Mouse (Mus musculus) common myeloid progenitor, adult 5-6 weeks (primary cell): ENCODE results near the gene Slc30a1. TPM values are rescaled to one million over a fixed set of nuclear protein-coding genes. Genes with fewer than 3 reads are reported as not detected.

Experiments used
- ATAC-seq: replicated peaks from 2 replicates; pipeline ENCODE4 v1.8.0; 2016; ENCODE audit warnings: low read depth, mild to moderate bottlenecking, moderate TSS enrichment, inconsistent platforms; ENCODE audit not compliant: poor library complexity, severe bottlenecking
- total RNA-seq: library from RNA; stranded (forward); fragments of 200-1000, 187-1606 nt; gene quantifications from 2 replicates; pipeline ENCODE4 v1.2.3, GENCODE M21; 2017

The Slc30a1 gene
- total RNA-seq, 1 experiment from 2014 or later = 6.7 TPM

- ATAC-seq = peak; percentile 85
Measured at GRCm38 (mm10) chr1:191894386-191894785, 12.2 kb upstream of the Slc30a1 start.

DNA sequence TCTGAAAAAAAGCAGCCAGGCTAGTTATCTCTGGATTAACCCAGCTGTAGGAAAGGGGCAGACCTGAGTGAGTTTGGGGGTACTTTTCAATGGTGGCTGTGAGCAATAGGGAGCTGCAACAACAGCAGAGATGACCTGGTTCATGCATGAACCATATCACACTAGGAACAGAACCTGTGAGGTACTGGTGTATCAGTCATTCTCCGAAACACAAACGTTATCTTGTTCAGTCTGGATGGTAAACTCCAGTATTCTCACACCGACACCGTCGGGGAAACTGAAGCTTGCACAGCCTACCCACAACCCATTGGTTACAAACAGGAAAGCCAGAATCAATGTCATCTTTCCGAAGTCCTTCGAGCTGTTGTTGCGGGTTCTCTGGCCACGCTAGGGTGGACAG is 11.7 kb upstream of the Slc30a1 start:
- no peak for ATAC-seq

- peak; percentile 20; the same call in 1 of the 2 replicates for ATAC-seq
Measured at GRCm38 (mm10) chr1:191896806-191897552, 9.6 kb upstream of the Slc30a1 start.

GRCm38 (mm10) chr1:191905637-191906533 is 682 bp upstream of the Slc30a1 start:
- ATAC-seq = peak; percentile 59

- peak; percentile 13; the same call in 1 of the 2 replicates for ATAC-seq
Measured at GRCm38 (mm10) chr1:191907431-191907810, 854 bp downstream of the Slc30a1 start.

GRCm38 (mm10) chr1:191908906-191909305 is 2.3 kb downstream of the Slc30a1 start:
- ATAC-seq = no peak

DNA sequence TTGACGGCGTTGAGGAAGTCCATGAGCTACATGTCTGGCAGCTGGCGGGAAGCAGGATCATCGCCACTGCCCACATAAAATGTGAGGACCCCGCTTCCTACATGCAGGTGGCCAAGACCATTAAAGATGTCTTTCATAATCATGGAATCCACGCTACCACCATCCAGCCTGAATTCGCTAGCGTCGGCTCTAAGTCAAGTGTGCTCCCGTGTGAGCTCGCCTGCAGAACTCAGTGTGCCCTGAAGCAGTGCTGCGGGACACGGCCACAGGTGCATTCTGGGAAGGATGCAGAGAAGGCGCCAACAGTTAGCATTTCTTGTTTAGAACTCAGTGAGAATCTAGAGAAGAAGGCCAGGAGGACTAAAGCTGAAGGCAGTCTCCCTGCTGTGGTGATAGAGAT is 2.7 kb downstream of the Slc30a1 start:
- ATAC-seq = no peak

GRCm38 (mm10) chr1:191910646-191911045 is 4.1 kb downstream of the Slc30a1 start:
- ATAC-seq = no peak

GRCm38 (mm10) chr1:191911067-191911668 is 4.6 kb downstream of the Slc30a1 start:
- no peak for ATAC-seq

GRCm38 (mm10) chr1:191914647-191915046 is 8.1 kb downstream of the Slc30a1 start:
- no peak for ATAC-seq

GRCm38 (mm10) chr1:191915586-191915985 is 9.0 kb downstream of the Slc30a1 start:
- no peak for ATAC-seq

GRCm38 (mm10) chr1:191916876-191917275 is 10.3 kb downstream of the Slc30a1 start:
- peak; percentile 78; the same call in 1 of the 2 replicates for ATAC-seq

DNA sequence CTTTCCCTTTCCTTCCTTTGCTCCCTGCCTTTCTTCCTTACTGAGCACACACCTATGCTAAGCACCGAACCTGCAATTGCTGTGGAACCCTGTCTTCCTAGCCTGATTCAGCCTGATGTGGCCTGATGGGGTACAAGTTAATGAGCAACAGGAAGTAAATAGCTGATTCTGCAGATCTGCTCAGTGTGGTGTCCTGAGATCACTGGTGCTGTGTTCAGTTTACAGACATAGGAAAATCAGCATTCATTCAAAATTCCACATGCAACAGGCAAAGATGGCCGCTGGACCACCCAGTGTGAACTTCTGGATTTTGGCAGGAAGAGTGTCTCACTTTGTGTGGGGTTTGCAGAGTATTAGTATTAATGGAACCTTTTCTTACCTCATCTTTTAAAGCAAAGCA is 12.8 kb downstream of the Slc30a1 start:
- ATAC-seq = no peak

DNA sequence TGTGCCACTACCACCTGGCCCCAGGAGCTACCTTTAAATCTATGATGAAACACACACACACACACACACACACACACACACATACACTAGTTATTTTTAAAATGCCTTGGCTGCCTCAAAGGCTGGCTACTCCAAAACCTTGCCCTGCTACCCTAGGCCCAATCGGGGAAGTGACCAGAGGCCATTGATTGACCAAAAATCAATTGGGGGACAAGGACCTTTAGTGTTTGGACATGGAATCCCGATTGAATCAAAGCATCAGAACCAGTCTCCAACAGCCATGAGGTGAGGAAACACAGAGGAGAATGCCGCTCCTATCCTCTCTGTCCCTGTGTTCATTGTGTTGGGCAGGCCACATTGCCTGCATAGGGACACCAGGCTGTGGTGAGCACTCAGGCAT is 15.1 kb downstream of the Slc30a1 start:
- ATAC-seq = no peak

DNA sequence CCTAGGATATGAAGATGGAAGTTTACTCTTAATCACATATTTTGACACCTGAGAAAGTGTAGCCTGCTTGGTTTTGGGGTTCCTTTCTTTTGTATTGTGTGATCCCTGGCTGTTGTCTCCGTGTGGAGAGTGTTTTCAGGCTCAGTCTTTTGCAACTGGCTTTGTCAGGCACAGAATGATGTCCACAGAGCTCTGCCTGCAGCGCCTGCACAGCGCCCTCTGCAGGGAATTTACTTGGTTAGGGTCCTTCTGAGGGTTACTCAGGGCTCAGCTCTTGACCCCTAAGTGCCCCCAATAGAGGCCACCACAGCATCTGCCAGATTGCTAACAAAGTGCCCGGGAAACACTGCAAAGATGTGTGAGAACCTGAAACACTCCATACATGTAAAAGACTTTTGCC is 18.9 kb downstream of the Slc30a1 start:
- ATAC-seq = no peak

DNA sequence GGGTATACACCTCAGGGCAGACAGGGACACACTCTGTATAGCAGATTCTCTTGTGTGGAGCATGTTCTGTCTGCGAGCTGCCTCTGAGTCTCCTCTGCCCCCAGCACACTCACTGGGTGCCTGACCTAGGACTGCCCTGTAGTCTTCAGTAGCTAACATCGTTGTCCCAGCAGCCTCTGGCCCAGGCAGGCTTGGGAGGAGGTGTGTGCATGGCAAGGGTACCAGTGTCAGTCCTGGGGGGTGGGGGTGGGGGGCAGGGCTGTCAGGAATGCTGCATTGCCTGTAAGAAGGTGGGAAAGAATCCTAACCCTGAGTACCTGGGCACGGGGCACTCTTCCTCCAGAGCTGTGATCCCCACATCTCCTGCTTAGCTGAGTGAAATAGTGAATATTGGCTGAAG is 20.1 kb downstream of the Slc30a1 start:
- ATAC-seq = no peak

DNA sequence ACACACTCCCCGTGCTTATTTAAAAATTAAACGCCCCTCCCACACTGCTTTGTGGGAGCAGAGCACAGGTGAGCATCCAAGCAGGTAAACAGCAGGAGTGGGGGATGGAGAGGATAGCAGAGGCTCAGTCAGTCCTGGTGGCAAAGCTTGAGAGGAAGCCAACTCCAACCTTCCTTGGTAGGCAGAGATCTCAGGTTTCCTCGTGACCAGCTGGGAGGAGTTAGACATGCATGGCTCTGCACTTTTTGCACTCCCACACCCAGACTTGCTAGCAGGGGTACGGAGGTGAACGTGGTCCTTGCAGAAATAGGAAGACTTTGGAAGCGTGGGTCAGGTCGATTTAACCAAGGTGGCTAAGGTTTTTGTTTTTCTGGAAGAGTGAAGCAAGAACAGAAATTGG is 21.8 kb downstream of the Slc30a1 start:
- ATAC-seq = no peak

- no peak for ATAC-seq
Measured at GRCm38 (mm10) chr1:191929065-191929464, 22.5 kb downstream of the Slc30a1 start.

DNA sequence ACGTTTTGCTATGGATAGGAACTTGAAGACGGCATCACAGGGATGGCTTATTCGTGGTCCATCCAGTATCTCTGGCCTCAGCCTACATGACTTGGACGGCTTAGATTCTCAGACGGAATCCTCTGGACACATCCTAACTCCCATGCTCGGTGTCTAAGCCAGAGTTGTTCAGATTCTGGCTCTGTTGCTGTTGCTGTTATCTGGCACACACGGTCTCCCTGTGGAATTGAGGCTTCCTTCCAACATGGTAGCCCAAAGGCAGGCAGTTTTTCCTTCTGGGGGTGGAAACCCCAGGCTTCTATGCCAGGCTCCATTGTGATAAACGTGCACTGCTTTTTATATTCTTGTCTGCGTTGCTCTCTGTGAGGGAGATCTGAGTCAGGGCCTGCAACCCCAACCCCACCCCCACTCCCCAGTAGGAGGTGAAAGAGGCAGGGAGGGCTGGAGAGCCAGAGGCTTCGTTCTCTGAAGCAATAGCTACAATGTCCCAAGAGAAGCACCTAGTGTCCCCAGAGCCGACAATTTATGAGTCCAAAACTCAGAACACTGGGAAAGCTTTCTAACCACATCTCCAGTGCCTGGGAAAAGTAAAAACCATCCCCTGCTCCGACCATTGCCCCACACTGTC is 23.4 kb downstream of the Slc30a1 start:
- no peak for ATAC-seq

- no peak for ATAC-seq
Measured at GRCm38 (mm10) chr1:191930525-191931105, 24.0 kb downstream of the Slc30a1 start.
